Mouse (Mus musculus) adrenal gland, postnatal 36 days (tissue): ENCODE measurements around the gene Ltbp1. TPM values are rescaled to one million over a fixed set of nuclear protein-coding genes. Genes with fewer than 3 reads are reported as not detected.

ENCODE experiments used
- DNase-seq, 2 experiments: peaks; one replicate each; pipeline ENCODE4 v3.0.0; 2021; ENCODE audit warnings: mixed read lengths in 1 of 2
- total RNA-seq, 2 experiments: library from RNA; stranded (reverse); gene quantifications; 2 replicates each; pipeline ENCODE4 v1.2.3; 2021

Gene Ltbp1
- total RNA-seq, 2 experiments from 2014 or later, result 12.9 to 15.5 TPM

DNA sequence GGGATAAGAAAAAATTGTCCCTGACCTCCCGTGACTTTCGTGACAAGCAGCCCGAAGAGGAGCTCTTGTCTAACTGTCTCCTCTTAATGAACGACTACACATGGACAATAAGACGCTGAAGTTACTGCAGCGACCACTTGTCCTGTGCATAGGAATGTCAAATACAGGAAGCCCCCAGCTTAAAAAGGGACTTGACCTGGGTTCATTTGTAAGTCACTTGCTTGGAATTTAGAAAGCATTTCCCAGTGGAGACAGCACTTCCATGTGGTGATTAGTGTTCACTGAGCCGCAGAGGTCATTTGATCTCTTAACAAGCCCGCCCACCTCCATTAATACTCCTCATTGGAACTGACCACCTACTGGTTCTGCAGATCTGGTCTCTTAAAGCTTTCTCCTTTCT, 61.9 kb downstream of the Ltbp1 start:
- DNase-seq, result no peak

DNA sequence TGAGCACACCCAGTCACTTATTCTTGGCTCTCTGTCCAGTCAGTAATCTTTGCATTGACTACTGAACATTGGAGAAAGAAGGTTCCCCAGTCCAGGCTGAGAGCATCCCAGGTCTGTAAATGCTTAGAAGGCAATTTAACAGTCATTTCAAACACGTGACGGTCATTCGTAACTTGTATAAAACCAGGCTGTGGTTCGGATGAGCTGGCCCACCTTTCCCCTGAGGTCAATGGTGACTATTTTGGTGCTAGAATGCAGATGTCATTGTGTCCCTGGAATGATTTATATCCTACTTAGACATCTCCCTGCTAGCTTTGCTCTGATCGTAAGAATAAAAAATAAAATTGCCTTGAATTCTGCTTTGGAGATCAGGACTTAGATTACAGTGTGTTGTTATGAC, 63.9 kb downstream of the Ltbp1 start:
- DNase-seq, result no peak

DNA sequence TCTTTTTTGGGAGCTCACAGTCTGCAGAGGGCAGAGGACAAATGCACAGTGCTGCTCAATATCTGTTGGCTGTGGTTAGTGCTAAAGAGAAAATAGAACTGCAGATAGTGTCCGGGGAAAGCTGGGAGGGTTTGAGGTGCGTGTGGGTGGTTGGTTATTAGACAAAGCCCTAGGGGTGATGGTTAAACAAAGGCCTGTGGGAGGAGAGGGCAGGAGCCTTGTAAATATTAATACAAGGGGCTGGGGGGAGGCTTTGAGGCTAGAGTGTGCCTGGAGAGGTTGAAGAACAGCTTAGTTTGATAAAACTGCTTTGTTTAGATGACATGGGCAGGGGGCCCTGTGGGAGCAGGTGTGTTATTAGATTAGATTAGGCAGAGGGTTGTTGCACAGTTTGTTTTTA, 65.8 kb downstream of the Ltbp1 start:
- DNase-seq, result no peak

DNA sequence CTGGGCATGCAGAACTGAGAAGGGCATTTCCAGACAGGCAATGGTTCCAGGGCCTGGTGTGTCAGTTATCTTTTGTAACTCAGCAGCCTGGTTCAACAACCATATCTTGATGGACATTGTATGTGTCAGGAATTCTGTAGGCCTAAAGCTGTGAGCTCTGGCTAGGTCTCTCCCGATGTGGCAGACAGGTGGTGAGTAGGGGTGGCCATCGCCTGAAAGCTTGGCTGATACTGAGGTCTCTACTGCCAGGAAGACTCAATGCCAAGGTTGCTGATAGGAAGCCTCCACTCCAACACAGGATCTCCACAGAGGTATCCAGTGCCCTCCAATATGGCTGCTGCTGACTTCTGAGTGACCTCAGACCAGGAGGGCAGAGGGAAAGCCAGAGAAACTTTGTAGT, 66.4 kb downstream of the Ltbp1 start:
- DNase-seq, result no peak

DNA sequence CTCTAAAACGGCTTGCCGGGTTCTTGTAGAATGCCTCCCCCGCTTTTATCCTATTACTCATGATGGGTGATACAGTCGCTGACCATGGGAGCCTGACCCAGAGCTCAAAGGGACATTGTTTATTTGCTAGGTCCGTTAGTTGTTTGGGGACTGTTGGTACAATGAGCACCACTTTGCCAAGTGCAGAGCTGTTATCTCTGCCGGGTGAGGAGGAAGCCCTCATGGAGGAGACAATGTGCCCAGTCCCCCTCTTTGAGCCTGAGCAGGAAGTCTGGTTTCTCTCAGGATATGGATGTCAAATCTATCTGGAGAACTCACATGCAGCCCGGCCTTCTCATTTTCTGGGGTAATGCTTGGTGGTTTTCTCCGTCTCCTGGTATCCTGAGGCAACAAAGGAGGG, 68.5 kb downstream of the Ltbp1 start:
- DNase-seq, result peak; percentile 6 to 11

DNA sequence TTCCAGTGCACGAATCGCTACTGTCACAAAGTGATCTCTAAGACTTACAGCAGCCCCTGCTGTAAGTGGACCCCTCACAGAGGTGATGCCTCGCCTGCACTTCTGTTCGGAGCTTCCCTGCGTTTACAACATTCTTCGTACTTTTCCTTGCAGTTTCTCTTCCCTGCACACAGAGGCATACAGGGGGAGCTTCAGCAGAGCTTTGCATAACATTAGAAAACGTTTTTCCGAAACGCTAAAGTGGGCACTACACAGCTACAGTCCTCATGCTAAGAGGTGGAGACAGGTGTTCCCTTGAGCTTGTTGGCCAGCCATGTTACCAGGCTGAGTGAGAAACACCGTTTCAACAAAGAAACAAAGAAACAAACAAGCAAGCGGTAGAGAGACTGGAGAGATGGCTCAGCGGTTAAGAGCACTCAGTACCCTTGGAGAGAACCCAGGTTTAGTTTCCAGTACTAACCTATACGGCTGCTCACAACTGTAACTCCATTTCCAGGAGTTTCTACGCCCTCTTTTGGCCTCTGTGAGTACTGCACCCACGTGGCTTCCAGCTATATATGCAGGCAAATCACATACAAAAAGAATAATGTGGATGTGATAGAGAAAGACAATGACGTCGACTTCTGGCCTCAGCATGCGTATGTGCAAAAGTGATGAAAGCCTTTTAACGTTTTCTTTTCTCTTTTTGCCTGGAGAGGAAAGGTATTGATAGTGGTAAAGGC, 69.8 kb downstream of the Ltbp1 start:
- DNase-seq, result peak; percentile 18 to 25

DNA sequence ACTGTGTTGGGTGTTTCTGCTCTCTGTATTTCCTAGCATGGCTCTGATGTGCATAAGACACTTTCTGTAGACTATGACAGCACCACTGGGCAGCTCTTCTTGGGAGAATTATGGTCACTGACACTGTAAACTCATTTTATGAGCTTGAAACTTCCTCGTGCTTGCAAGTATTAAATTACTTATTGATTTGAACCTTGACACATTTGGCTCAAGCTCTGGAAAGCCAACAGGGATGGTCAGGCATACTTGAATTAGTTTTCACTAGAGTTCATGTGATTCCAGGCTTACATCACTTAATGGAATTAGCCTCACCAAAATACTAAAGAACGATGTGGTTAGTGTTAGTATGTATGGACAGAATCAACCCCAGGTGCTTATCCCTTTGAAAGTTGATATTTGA, 76.0 kb downstream of the Ltbp1 start:
- DNase-seq, result no peak

DNA sequence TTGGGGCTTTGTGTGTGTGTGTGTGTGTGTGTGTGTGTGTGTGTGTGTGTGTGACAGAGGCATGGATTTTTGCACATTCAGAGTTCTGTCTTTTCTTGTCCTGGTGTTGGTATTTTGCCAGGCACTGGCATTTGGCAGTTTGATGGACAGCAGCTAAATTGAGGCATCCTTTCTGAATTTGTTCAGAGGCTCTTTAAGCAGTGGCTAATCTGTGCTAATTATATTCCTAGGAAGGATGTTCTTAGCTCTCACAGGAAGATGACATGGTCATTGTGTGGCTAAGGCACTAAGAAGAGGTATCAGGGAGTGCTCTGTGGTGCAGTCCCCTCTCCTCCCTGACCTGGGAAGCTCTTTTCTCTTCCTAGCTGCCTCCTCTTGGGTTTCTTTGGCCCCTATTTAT, 77.1 kb downstream of the Ltbp1 start:
- no peak for DNase-seq

DNA sequence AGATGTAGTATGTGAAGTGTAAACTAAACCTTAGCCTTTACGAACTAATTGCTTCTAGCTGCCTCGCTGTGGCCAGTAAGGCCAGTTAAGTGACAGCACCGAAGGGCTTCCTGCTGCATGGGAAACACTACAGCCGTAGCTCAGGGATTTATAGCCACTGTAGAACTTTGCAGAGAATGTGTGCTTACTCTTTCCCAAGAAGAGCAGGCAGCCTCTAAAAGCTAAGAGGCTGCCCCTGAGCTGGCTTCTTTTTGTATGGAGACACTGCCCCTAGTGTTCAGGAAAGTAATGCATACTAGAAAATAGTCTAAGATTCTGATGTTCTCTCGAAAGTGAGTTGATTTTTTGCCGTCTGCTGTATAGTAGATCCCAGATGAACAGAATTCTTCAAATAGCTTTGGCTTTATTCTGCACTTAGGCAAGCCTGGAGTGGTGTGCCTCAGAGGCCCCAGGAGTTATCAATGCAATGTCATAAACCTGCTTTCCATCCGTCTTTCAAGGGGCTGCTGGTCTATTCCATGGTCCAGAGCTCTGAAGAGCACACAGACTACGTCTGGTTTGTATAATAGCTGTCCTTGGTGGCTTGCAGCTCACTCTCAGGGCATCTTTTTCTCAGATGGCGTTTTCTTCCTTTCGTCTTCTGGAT, 82.1 kb downstream of the Ltbp1 start:
- peak in 1 of 2 experiments; percentile 27 for DNase-seq

DNA sequence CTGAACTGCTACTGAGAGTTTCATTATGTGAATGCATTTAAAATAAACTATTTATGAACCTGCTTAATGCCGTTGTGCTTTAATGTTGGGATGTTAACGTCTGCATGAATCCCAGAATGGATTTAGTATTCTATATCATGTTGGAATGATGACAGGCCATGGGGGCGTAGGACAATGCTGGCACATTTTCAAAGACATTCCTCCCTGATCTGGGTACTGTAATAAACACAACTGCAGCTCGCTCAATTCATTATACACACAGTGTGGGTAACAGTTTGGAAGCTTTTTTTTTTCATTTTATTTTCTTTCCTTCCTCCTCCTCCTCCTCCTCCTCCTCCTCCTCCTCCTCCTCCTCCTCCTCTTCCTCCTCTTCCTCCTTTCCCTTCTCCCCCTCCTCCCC, 82.9 kb downstream of the Ltbp1 start:
- no peak for DNase-seq

DNA sequence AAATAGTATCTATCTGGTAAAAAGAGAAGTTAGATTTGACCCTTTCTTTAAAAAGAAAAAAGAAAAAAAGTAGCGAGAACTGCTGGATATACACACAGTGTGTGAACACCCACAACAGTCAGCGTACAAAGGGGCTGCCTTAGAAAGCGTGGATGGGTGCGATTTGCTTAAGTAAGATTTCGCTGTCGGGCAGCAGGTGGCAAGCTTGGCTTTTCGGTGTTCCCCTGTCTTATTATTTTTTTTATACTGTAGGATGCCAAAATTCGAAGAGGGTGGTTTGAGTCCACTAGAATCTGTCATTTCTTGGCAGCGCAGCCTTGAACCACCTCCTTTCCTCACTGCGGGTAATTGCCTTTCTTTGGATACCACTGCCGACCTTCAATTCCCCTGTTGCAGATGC, 83.4 kb downstream of the Ltbp1 start:
- peak; percentile 13 to 19 for DNase-seq

DNA sequence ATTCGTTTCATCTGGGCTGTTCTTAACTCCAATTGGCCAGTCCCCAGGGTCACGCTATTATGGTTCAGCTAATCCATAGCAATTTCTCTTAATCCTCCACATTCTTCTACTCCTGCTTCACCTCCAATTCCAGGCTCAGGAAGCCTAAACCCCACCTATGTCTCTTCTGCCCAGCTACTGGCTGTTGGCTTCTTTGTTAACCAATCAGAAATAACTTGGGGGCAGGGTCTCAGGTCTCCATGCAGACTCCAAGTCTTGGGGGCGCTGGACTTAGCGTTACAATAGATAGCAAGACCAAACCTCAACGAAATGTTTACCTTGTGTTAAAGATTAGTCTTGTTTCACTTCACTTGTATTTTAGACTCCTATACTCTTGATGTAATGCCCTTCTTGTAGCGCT, 85.2 kb downstream of the Ltbp1 start:
- DNase-seq, result no peak

DNA sequence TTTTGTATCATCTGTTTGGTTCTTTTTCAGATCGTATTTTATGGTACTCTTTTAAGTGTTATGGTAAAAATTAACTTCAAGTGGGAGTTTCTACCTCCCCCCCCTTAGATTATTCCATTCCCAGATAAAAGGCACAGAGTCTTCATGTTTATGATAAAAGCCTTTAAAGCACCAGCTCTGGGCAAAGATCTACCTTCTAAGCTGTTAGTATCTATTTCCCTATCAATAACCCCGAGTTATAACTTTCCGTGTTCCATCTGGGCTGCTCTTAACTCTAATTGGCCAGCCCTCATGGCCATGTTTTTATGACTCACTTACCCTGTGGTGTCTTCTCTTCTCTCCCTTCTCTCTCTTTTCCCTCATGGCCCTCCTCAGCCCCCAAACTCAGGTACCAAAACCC, 88.2 kb downstream of the Ltbp1 start:
- no peak for DNase-seq

DNA sequence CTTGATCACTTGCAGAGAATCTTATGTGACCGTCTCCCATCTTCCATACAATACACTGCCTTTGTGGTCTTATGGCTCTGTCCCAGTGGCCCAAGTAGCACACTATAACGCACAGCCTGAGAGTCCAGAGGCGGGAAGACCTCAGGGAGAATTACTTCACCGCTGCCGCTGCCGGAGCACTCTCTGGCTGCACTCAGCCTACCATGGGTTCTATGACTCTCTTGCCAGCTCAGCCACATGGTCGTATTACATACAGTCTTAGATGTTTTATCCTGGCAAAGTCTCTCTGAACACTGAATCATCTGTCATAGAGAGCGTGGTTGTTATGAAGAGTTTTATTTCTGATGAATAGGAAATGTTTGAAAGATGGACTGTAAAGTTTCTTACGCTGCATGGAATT, 89.2 kb downstream of the Ltbp1 start:
- DNase-seq, result no peak

DNA sequence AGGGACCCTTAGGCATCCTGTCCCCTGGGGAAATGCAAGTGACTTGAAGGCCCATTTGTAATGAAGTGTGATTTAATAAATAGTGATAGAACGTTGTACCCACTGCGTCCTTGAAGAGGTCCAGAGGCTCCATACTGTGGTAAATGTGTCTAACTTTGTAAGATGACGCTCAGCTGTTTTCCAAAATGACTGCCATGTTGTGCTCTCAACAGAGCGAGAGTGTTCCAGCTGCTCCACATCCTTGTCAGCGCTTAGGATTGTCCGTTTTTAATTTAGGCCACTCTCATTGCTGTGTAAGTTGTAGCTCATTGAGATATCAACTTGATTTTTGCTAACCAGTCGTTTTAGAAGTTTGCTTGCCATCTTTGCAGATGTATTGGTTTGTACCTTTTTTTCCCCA, 91.4 kb downstream of the Ltbp1 start:
- no peak for DNase-seq

DNA sequence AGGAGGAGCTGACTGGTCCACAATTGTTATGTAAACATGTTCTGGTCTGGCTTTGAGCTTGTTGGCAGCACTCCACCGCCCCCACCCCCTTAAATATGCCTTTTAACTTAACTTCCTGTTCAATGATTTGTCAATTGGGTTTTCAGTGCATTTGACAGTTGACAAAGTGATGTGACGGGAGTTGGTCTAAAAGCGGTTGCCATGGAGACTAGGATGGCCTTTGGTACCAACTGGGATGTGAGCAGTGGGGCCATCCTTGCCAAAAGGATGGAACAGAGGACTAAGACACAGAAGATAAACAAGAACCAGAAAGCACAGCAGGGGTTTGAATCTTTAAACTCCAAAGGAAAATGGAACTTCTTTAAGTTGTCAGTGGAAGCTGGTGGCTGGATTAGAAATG, 92.0 kb downstream of the Ltbp1 start:
- no peak for DNase-seq

DNA sequence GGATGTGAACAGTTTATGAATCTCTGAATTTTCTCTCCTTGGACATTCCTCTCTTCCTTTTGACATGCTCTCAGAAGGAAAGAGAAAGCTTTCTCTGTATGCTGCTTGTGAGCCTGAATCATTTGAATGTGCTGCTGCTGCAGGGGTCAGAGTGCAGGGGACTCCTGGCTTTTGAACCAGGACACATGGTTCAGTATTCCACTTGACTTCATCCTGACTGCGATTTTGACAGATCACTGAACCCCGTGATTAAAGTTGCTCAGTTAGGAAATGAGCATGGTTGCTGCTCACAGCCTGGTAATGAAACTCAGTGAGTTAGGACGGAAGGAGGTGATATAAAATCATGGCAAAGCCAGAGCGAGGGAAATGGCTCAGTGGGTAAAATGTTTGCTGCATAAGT, 95.8 kb downstream of the Ltbp1 start:
- no peak for DNase-seq

DNA sequence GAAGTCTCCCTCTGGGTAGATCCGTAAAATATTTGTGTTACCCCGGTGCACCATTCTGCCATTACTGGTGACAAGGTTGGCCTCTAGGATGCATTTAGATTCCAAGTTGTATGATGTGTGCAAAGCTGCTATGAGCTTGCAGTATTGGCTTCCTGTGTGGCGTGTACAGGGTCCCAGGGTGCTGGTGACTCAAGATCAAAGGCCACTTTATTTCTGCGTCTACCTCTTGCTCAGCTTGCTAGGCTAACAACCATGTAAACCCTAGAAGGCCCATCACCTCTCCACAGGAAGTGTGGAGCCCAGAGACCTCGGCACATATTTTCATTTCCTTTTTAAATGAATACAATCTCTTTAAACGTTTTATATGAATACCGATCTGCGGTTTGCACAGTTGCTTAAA, 96.6 kb downstream of the Ltbp1 start:
- no peak for DNase-seq

DNA sequence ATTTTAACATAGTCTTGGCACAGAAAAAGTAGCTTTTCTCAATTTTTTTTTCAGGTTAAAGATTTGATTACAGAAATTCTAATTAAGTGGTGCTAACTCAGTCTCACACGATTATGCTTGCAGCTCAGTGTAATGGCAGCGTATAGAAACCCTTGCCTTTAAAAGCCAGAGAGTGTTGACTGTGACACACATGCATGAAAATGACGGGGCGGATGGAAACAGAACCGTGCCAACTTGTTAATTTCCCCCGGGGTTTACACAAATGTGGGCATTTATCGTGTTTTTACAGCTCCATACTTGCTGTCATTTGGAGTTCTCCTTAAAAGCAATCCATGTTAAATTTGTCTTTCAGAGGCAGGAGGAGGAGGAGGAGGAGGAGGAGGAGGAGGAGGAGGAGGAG, 102.0 kb downstream of the Ltbp1 start:
- DNase-seq, result no peak

DNA sequence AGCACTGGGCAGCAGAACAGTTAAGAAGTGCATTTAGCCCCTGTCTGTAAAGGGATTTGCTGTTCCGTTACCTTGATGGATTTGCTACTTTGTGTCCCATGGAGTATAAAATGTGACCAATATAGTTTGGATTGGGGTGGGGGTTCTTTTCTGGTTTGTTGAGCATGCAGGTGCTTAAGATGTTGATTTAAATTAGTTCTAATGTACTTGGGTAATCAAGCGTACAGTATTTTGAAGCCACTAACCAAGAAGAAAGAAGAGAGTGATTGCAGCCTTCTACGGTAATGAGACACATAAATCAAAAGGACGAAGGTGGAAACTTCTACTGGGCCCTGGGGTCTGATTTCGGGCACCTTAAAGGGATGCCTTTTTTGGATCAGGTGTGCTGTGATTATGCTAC, 102.5 kb downstream of the Ltbp1 start:
- no peak for DNase-seq

DNA sequence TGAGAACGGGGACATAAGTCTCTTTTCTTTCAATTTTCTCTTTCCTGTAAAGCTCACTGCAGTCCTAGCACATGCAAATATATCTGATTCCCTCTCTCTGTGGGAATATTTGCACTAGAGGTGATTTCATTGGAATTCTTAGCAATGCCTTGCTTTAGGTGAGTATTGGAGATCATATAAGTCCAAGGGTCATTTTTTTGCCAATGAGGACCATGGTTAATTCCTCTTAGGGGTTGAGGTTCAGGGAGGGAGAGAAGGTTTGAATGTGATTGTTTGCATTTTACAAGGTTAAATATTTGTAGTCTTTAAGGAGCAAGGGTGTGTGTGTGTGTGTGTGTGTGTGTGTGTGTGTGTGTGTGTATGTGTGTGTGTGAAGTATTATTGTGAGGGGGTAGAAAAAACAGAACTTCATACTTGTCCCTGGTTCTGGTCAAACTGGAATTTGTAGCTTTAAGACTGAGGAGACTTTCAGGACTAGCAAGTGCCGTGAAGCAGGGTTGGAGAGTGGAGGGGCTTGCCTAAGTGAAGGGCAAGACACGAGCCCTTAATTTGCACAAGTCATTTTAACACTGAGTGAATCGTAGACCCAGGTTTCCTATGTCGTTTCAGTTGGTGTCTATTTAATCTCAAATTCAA, 103.8 kb downstream of the Ltbp1 start:
- no peak for DNase-seq

DNA sequence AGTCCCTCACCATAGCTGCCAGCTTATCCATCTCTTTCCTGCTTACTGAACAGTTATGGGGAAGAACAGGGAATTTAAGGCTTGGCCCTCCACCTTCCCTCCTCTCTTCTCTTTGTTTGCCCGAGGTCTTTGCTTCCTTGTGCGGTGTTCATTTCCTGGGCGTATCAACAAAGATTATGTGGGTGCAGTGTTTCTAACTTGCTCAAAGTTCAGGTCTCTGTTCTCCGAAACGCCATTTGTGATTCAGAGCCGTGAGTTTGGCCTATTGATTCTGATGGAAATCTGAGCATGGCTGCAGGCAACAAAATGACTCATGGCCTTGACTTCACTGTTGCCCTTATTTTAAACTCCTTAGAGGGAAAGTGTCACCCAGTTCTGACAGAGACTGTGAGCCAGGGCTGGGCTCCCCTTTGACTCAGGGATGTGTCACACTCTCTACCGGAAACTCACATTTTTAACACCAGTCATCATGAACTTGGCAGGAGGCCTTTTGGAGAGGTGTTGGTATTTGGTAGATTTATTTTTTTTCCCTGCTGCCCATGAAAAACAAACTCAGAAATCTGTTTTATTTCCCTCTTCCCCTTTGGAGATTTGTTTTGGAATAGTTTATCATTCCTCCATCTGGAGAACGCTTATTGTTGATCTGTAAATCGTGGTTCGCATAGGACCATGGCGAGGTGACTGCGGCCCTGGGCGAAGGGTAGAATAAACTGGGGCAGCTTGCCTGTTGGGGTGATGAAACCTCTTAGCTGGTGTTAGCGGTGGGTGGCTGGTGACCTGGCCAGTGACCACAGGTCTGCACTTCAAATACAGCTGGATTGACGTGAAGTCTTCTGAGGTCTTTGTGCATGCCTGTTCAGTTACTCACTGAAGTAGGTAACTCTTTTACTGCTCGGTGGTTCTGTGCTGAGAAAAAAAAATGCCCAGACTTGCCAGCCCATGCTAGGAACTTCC, 105.2 kb downstream of the Ltbp1 start:
- peak; percentile 52 to 68 for DNase-seq

DNA sequence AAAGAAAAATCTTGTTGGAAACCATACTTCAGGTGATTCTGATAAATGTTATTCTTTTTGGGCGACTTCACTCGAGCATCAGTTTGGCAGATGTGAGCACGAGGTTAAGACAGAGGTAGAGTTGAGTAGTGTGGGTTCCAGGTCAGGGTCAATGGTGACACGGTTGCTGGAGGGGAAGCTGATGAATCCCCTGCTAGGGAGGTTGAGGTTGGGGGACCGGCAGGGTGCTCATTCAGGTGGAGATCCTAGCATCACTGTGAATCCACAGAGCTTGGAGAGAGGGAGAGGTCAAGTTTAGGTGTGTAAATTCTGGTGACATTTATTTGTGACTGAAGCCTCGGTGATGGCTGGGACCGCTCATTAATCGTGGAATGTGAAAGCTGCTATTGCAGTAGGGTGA, 110.2 kb downstream of the Ltbp1 start:
- DNase-seq, result no peak
